Mouse (Mus musculus): ENCODE data around the gene Slc2a9. TPM values are rescaled to one million over a fixed set of nuclear protein-coding genes. Genes with fewer than 3 reads are reported as not detected.

Gene Slc2a9
- total and polyA plus RNA-seq, 3 experiments, result 1.3 to 1.6 (median 1.6) TPM

- Histone ChIP-seq H3K36me3 (ENCODE audit: control insufficient read depth, insufficient read depth, low read length) (no peaks in the 10 kb centered on the region), H3K4me3 (no peak overlapping the region), H3K79me2 (replicated peaks; ENCODE audit: control insufficient read depth, insufficient read depth, low read length) (no peaks in the 10 kb centered on the region), H3K27ac (no peak overlapping the region), H3K4me1 (ENCODE audit: control insufficient read depth, insufficient read depth, low read length) (no peaks in the 10 kb centered on the region), H3K9ac (ENCODE audit: low read depth, low read length) (no peak overlapping the region), H3K27me3 (ENCODE audit: control insufficient read depth, insufficient read depth, low read length) (no peaks in the 10 kb centered on the region; the same call in 1 of the 2 replicates)
- DNase-seq, result no peak
- TF ChIP-seq CTCF (IDR thresholded peaks at IDR 0.05) (no peak), EP300 (IDR thresholded peaks at IDR 0.05; ENCODE audit: insufficient read depth, low read depth, low read length) (no peak), POLR2A (IDR thresholded peaks at IDR 0.05; ENCODE audit: insufficient read depth, low read depth, low read length) (no peak)
- WGBS, result 82% methylated on average over 4 of the region's 4 CpGs
- intact Hi-C loops (cut with DNase I), result no loop called here
Observed at GRCm38 (mm10) chr5:38489739-38490138, 13.2 kb downstream of the Slc2a9 start.

GRCm38 (mm10) chr5:38488673-38489615, 14.0 kb downstream of the Slc2a9 start:
- DNase-seq, result no peak
- Histone ChIP-seq H3K27ac (no peak overlapping the region), H3K36me3 (ENCODE audit: control insufficient read depth, insufficient read depth, low read length) (no peaks in the 10 kb centered on the region), H3K4me1 (ENCODE audit: control insufficient read depth, insufficient read depth, low read length) (no peaks in the 10 kb centered on the region), H3K4me3 (no peak overlapping the region), H3K27me3 (ENCODE audit: control insufficient read depth, insufficient read depth, low read length) (no peaks in the 10 kb centered on the region; the same call in 1 of the 2 replicates), H3K9ac (ENCODE audit: low read depth, low read length) (no peak overlapping the region), H3K79me2 (replicated peaks; ENCODE audit: control insufficient read depth, insufficient read depth, low read length) (no peaks in the 10 kb centered on the region)
- 57% methylated on average over 20 of the region's 20 CpGs for WGBS
- TF ChIP-seq POLR2A (IDR thresholded peaks at IDR 0.05; ENCODE audit: insufficient read depth, low read depth, low read length), result no peak
- TF ChIP-seq CTCF (IDR thresholded peaks at IDR 0.05), result no peak
- no peak for TF ChIP-seq EP300 (IDR thresholded peaks at IDR 0.05; ENCODE audit: insufficient read depth, low read depth, low read length)
- intact Hi-C loops (cut with DNase I), result no loop called here

GRCm38 (mm10) chr5:38488026-38488425, 14.9 kb downstream of the Slc2a9 start:
- Histone ChIP-seq H3K36me3 (ENCODE audit: control insufficient read depth, insufficient read depth, low read length) (no peaks in the 10 kb centered on the region), H3K79me2 (replicated peaks; ENCODE audit: control insufficient read depth, insufficient read depth, low read length) (no peaks in the 10 kb centered on the region), H3K27me3 (ENCODE audit: control insufficient read depth, insufficient read depth, low read length) (no peaks in the 10 kb centered on the region; the same call in 1 of the 2 replicates), H3K9ac (ENCODE audit: low read depth, low read length) (no peak overlapping the region), H3K4me1 (ENCODE audit: control insufficient read depth, insufficient read depth, low read length) (no peaks in the 10 kb centered on the region), H3K4me3 (no peak overlapping the region), H3K27ac (no peak overlapping the region)
- DNase-seq, result no peak
- intact Hi-C loops (cut with DNase I), result no loop called here
- no peak for TF ChIP-seq CTCF (IDR thresholded peaks at IDR 0.05)
- no peak for TF ChIP-seq EP300 (IDR thresholded peaks at IDR 0.05; ENCODE audit: insufficient read depth, low read depth, low read length)
- no peak for TF ChIP-seq POLR2A (IDR thresholded peaks at IDR 0.05; ENCODE audit: insufficient read depth, low read depth, low read length)
- 59% methylated on average over 6 of the region's 6 CpGs for WGBS

GRCm38 (mm10) chr5:38487247-38487646, 15.7 kb downstream of the Slc2a9 start:
- WGBS, result 77% methylated on average over 4 of the region's 4 CpGs

GRCm38 (mm10) chr5:38485946-38486345, 17.0 kb downstream of the Slc2a9 start:
- no peak overlapping the region for H3K27ac ChIP-seq
- no peak overlapping the region for H3K9ac ChIP-seq (ENCODE audit: low read depth, low read length)
- WGBS, result 73% methylated on average over 4 of the region's 4 CpGs
- no peak for TF ChIP-seq CTCF (IDR thresholded peaks at IDR 0.05)
- intact Hi-C loops (cut with DNase I), result no loop called here
- no peak for DNase-seq
- no peak overlapping the region for H3K4me3 ChIP-seq
- no peaks in the 10 kb centered on the region; the same call in 1 of the 2 replicates for H3K27me3 ChIP-seq (ENCODE audit: control insufficient read depth, insufficient read depth, low read length)
- H3K36me3 ChIP-seq (ENCODE audit: control insufficient read depth, insufficient read depth, low read length), result no peaks in the 10 kb centered on the region
- H3K4me1 ChIP-seq (ENCODE audit: control insufficient read depth, insufficient read depth, low read length), result no peaks in the 10 kb centered on the region
- H3K79me2 ChIP-seq (replicated peaks; ENCODE audit: control insufficient read depth, insufficient read depth, low read length), result no peaks in the 10 kb centered on the region

More at GRCm38 (mm10) chr5:38487247-38487646, 15.7 kb downstream of the Slc2a9 start:
- Histone ChIP-seq H3K9ac (ENCODE audit: low read depth, low read length) (no peak overlapping the region), H3K27ac (no peak overlapping the region), H3K36me3 (ENCODE audit: control insufficient read depth, insufficient read depth, low read length) (no peaks in the 10 kb centered on the region), H3K4me1 (ENCODE audit: control insufficient read depth, insufficient read depth, low read length) (no peaks in the 10 kb centered on the region), H3K79me2 (replicated peaks; ENCODE audit: control insufficient read depth, insufficient read depth, low read length) (no peaks in the 10 kb centered on the region), H3K27me3 (ENCODE audit: control insufficient read depth, insufficient read depth, low read length) (no peaks in the 10 kb centered on the region; the same call in 1 of the 2 replicates), H3K4me3 (no peak overlapping the region)
- no peak for DNase-seq
- TF ChIP-seq POLR2A (IDR thresholded peaks at IDR 0.05; ENCODE audit: insufficient read depth, low read depth, low read length) (no peak), EP300 (IDR thresholded peaks at IDR 0.05; ENCODE audit: insufficient read depth, low read depth, low read length) (no peak), CTCF (IDR thresholded peaks at IDR 0.05) (no peak)
- intact Hi-C loops (cut with DNase I), result no loop called here

GRCm38 (mm10) chr5:38483518-38484110, 19.3 kb downstream of the Slc2a9 start:
- Histone ChIP-seq H3K4me3 (no peak overlapping the region), H3K27ac (no peak overlapping the region), H3K36me3 (ENCODE audit: control insufficient read depth, insufficient read depth, low read length) (no peaks in the 10 kb centered on the region), H3K79me2 (replicated peaks; ENCODE audit: control insufficient read depth, insufficient read depth, low read length) (no peaks in the 10 kb centered on the region), H3K4me1 (ENCODE audit: control insufficient read depth, insufficient read depth, low read length) (peaks cover 8% of the 10 kb centered on the region), H3K27me3 (ENCODE audit: control insufficient read depth, insufficient read depth, low read length) (no peaks in the 10 kb centered on the region; the same call in 1 of the 2 replicates), H3K9ac (ENCODE audit: low read depth, low read length) (no peak overlapping the region)
- TF ChIP-seq CTCF (IDR thresholded peaks at IDR 0.05) (no peak), POLR2A (IDR thresholded peaks at IDR 0.05; ENCODE audit: insufficient read depth, low read depth, low read length) (no peak), EP300 (IDR thresholded peaks at IDR 0.05; ENCODE audit: insufficient read depth, low read depth, low read length) (no peak)
- intact Hi-C loops (cut with DNase I), result no loop called here
- 59% methylated on average over 7 of the region's 7 CpGs for WGBS
- DNase-seq, result no peak

All from heart, adult 2 months (tissue).